Mouse (Mus musculus): ENCODE results near the gene Tube1.

DNA sequence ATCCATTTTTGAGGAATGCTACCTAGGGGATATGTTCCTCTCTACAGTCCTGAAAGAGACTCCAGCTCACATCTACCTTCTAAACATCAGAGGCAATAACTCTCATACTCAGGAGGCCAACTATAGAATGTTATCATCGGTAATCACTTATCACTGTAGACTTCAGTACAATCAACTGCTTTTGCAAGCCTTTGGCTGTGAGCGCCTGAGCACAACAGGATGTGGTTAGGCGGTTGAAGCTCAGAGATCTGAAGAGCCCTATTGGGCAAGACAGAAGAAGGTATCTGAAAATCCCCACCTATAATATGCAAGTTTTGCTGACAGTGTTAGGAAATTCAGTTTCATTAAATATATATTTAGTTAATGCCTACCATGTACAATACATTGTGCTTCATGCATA, 58.9 kb downstream of the Tube1 start:
- TF ChIP-seq CTCF (IDR thresholded peaks at IDR 0.05; ENCODE audit: extremely low read depth, insufficient read depth, insufficient read length, insufficient replicate concordance) (no peak), POLR2A (IDR thresholded peaks at IDR 0.05; ENCODE audit: low read depth, low read length) (no peak; the same call in 1 of the 2 replicates)

Data from spleen, adult 2 months (tissue).